Mouse (Mus musculus): ENCODE measurements around the gene Krt86.
A peak's percentile ranks its signal among the peaks of the same experiment; 100 is the strongest.
"Not testable (repeated sequence)": the region's sequence is repeated elsewhere in the genome, so short reads cannot be mapped to it uniquely, and the experiment has no call there.

Krt86 gene

DNA sequence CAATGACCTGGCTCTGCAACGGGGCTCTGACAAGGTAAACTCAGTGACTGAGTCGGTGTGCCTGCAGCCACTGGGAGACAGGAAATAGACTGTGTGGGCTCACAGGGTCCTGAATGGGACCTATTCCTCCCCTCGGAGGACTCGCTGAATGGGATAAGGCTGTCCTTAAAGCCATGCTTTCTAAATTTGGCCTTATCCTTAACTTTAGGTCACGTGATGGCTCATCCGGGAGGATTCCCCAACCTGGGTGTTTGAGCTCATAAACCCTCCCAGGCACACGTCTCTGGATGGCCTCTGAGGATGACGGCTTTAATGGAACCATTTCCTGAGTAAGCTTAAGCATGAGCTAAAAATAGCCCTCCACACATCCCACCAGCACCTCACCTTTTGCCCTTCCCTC lies 19.4 kb downstream of the Krt86 start:
- no peak for DNase-seq (ENCODE audit: low spot score in 2 of 2)

DNA sequence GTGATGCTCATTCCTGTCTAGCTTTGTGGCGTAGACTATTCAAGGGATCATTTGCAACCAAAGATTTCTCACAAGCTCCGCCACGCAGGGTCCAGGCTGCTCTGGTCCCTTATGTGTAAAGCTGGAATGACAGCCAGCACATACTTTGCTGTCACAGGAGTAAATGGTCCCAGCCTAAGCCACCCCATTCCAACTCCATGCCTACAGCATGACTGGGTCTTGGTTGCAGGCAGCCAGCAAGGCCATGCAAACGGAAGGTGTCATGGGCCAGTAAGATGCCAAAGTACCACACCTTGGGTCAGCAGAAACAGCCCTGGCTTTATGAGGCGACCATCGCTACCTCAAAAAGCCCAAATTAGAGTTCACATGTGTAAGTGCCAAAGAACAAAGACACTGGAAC lies 20.4 kb downstream of the Krt86 start:
- DNase-seq (ENCODE audit: low spot score in 2 of 2): no peak

GRCm38 (mm10) chr15:101494203-101494602 lies 20.9 kb downstream of the Krt86 start:
- DNase-seq (ENCODE audit: low spot score in 2 of 2): no peak

DNA sequence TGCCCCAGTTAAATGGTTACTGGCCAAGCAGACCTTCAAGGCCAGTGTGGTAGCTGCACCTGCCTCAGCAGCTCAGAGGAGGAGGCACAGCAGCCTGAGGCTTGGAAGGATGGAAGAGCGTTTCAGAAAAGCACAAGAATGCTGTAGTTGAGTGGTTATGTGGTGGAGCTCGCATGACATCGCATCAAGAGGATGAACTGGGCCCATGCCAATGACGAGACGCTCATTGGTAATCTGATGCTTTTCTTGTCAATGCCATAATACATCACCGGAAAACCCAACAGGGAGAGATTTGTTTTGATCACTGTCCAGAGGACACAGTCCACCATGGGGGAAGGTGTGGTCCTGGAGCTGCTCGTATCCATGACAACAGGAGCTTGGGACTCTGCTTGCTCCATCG lies 22.0 kb downstream of the Krt86 start:
- no peak for DNase-seq (ENCODE audit: low spot score in 2 of 2)

- no peak for DNase-seq (ENCODE audit: low spot score in 2 of 2)
Measured at GRCm38 (mm10) chr15:101497181-101497580, 23.9 kb downstream of the Krt86 start.

GRCm38 (mm10) chr15:101506896-101507758 lies 33.8 kb downstream of the Krt86 start:
- DNase-seq (ENCODE audit: low spot score in 2 of 2): no peak

GRCm38 (mm10) chr15:101508247-101508646 lies 35.0 kb downstream of the Krt86 start:
- no peak for DNase-seq (ENCODE audit: low spot score in 2 of 2)

DNA sequence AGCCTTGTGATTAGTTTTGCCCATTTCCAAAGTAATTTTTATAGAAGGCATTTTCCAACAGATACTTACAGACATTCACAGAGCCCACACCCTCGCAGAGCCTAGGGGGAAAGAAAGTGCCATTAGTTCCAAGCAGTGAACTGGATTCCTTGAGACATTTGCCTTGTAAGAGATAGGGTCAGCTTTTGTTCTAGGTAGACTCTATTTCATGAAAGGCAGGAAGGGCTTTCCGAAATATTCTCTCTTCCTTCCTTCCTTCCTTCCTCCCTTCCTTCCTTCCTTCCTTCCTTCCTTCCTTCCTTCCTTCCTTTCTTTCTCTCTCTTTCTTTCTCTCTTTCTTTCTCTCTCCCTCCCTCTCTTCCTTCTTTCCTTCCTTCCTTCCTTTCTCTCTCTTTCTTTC lies 43.9 kb downstream of the Krt86 start, which contains the start of gene Gm49425:
Gene Gm49425 (minus strand): TSS at position 101 of the 400 bp plus-strand sequence.
- DNase-seq (ENCODE audit: low spot score in 2 of 2): not testable (repeated sequence)

GRCm38 (mm10) chr15:101519792-101520191 lies 46.5 kb downstream of the Krt86 start:
- DNase-seq (ENCODE audit: low spot score in 2 of 2): peak; percentile 68 to 74

DNA sequence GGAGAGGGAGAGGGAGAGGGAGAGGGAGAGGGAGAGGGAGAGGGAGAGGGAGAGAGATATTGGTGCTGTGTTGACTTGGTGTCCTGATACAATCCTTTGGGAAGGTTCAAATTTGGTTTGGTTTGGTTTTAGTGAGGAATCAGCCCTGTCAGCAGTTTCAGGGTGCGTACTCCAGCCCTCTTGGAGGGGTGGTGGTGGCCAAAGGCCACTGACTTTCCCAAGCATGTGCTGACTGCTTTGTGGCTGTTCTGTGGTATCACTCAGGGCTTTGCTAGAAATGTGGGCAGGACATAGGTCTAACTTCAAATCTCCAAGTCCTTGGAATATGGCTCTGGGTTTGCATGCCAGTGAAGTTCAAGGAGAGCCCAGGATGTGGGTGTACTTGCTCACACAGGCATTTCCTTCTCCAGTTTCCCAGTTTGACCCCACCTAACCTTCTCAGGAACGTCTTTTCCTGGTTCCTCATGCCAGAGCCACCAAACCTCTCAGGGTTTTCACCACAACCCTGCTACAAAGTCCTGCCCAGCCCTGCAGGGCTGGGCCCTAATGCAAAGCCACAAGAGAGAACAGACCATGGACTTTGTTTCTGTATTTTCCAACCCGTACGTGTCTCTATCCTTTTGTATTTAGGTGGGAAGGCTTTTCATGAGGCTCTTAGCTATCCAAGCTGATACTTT lies 49.4 kb downstream of the Krt86 start:
- DNase-seq (ENCODE audit: low spot score in 2 of 2): no peak
